Mouse (Mus musculus): Measurements from ENCODE around the gene Nhp2. TPM values are rescaled to one million over a fixed set of nuclear protein-coding genes. Genes with fewer than 3 reads are reported as not detected.
"Not testable (repeated sequence)": the region's sequence is repeated elsewhere in the genome, so short reads cannot be mapped to it uniquely, and the experiment has no call there.

Nhp2 gene
- polyA plus RNA-seq, 1 experiment from 2014 or later: 126 TPM

DNA sequence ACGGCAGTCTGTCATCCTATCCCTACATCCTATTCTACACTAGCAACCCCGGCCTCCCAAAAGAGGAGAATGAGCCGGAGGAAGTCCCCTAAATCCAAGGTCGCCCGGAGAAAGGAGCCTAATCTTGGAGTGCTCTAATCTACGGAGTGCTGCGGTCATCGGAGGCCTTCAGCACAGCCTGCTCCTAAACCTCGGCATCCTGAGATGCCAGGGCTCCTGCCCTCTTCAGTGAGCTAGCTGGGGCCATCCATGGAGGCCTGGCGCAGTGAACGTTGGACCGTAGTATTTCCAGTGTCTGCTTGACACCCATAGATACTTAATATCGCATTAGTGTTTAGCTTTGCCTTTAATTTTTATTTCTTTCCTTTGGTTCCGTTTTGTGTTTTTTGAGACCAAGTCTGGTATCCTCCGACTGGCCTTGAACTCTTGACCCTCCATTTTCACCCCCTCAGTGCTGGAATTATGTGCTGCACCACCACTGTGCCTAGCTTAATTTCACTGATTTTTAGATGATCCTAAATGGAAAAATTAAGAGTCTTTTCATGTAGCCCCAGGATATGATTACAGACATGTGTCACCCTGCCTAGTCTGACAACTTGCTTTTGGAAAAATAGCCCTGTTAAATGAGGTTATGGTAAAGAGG, 12.3 kb upstream of the Nhp2 start:
- WGBS: 7% methylated on average over 15 of the region's 15 CpGs
- ATAC-seq (ENCODE audit: borderline replicate concordance, extremely low read depth, low FRiP score, low TSS enrichment): peak; percentile 41
- no peaks in the 10 kb centered on the region for H3K9me3 ChIP-seq

GRCm38 (mm10) chr11:51609266-51609909, 10.1 kb upstream of the Nhp2 start:
- 68% methylated on average over 3 of the region's 3 CpGs for WGBS
- no peak for ATAC-seq (ENCODE audit: borderline replicate concordance, extremely low read depth, low FRiP score, low TSS enrichment)
- Histone ChIP-seq H3K4me3 (no peak overlapping the region), H3K4me1 (peaks cover 17% of the 10 kb centered on the region), H3K27me3 (no peaks in the 10 kb centered on the region), H3K9me3 (no peaks in the 10 kb centered on the region), H3K9ac (no peak overlapping the region), H3K27ac (no peak overlapping the region), H3K4me2 (no peak overlapping the region), H3K36me3 (peaks cover 12% of the 10 kb centered on the region)

More for the DNA sequence above, 12.3 kb upstream of the Nhp2 start:
- Histone ChIP-seq H3K27me3 (no peaks in the 10 kb centered on the region), H3K27ac (peak overlapping the region; percentile 94), H3K4me1 (peaks cover 29% of the 10 kb centered on the region), H3K4me2 (peak overlapping the region; percentile 80), H3K4me3 (peak overlapping the region; percentile 99), H3K36me3 (peaks cover 34% of the 10 kb centered on the region), H3K9ac (peak overlapping the region; percentile 88)

GRCm38 (mm10) chr11:51609940-51610339, 9.6 kb upstream of the Nhp2 start:
- WGBS: 78% methylated on average over 5 of the region's 5 CpGs
- not testable (repeated sequence) for ATAC-seq (ENCODE audit: borderline replicate concordance, extremely low read depth, low FRiP score, low TSS enrichment); H3K4me2 ChIP-seq; H3K36me3 ChIP-seq; H3K27ac ChIP-seq; H3K9ac ChIP-seq; H3K9me3 ChIP-seq; H3K27me3 ChIP-seq; H3K4me3 ChIP-seq
- H3K4me1 ChIP-seq: peaks cover 17% of the 10 kb centered on the region

DNA sequence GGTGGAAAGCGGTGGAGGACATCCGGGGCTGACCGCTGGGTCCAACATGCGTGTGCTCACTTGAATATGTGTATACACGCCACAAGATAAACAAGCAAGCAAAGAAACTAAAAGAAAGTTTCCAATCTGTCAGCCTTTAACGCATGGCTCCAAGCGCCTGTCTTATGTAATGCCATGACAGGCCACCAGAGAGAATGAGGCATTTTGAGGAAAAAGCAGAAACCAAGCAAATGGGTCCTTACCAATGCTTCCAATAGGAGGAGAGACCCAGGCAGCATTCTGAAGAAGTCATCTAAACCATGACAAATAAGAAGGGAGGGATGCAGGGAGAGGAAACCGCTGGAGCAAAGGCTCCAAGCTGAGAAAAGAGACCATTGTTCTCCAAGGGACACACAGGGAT, 5.3 kb upstream of the Nhp2 start:
- 67% methylated on average over 8 of the region's 8 CpGs for WGBS
- Histone ChIP-seq H3K36me3 (no peaks in the 10 kb centered on the region), H3K9me3 (no peaks in the 10 kb centered on the region), H3K4me2 (no peak overlapping the region), H3K27ac (peak overlapping the region; percentile 98), H3K4me1 (peaks cover 24% of the 10 kb centered on the region), H3K27me3 (no peaks in the 10 kb centered on the region), H3K4me3 (no peak overlapping the region), H3K9ac (no peak overlapping the region)
- no peak for ATAC-seq (ENCODE audit: borderline replicate concordance, extremely low read depth, low FRiP score, low TSS enrichment)

DNA sequence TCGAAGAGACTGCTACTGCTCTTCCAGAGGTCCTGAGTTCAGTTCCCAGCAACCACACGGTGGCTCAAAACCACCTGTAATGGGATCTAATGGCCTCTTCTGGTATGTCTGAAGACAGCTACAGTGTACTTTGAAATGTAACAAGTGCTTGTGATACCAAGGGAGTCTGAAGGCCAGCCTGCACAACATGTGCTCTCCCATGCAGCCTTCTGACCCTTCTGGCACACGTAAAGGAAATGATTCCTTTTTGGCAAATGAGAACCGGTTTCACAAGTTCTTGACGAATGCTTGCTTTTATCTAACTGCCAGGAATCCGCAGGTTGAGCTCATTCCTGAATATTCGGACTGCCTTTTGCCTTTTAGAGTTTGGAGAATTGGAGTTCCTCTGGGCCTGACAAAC, 4.4 kb upstream of the Nhp2 start:
- WGBS: 18% methylated on average over 7 of the region's 7 CpGs
- no peak for ATAC-seq (ENCODE audit: borderline replicate concordance, extremely low read depth, low FRiP score, low TSS enrichment)
- peak overlapping the region; percentile 41 for H3K4me3 ChIP-seq

GRCm38 (mm10) chr11:51615601-51616000, 3.9 kb upstream of the Nhp2 start:
- 3% methylated on average over 14 of the region's 14 CpGs for WGBS
- peaks cover 30% of the 10 kb centered on the region for H3K4me1 ChIP-seq
- peak overlapping the region; percentile 59 for H3K9ac ChIP-seq
- peak overlapping the region; percentile 41 for H3K4me3 ChIP-seq
- no peaks in the 10 kb centered on the region for H3K27me3 ChIP-seq
- no peaks in the 10 kb centered on the region for H3K36me3 ChIP-seq
- H3K9me3 ChIP-seq: no peaks in the 10 kb centered on the region
- H3K27ac ChIP-seq: peak overlapping the region; percentile 98
- ATAC-seq (ENCODE audit: borderline replicate concordance, extremely low read depth, low FRiP score, low TSS enrichment): peak; percentile 73
- H3K4me2 ChIP-seq: peak overlapping the region; percentile 81

More for the DNA sequence above, 4.4 kb upstream of the Nhp2 start:
- peak overlapping the region; percentile 59 for H3K9ac ChIP-seq
- peak overlapping the region; percentile 81 for H3K4me2 ChIP-seq
- no peaks in the 10 kb centered on the region for H3K27me3 ChIP-seq
- no peaks in the 10 kb centered on the region for H3K9me3 ChIP-seq
- H3K27ac ChIP-seq: peak overlapping the region; percentile 98
- peaks cover 25% of the 10 kb centered on the region for H3K4me1 ChIP-seq
- H3K36me3 ChIP-seq: no peaks in the 10 kb centered on the region

DNA sequence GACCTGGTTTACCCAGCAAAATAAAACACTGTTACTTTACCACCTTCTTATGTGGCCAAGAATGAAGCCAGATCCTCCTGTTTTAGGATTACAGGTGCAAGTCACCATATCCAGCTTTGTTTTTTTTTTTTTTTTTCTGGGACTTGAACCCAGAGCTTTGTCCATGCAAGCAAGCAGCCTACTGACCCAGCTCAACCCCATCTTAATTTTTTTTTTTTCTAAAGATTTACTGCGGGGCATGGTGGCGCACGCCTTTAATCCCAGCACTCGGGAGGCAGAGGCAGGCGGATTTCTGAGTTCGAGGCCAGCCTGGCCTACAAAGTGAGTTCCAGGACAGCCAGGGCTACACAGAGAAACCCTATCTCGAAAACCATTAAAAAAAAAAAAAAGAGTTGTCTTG, 3.4 kb upstream of the Nhp2 start:
- ATAC-seq (ENCODE audit: borderline replicate concordance, extremely low read depth, low FRiP score, low TSS enrichment); H3K9me3 ChIP-seq; H3K36me3 ChIP-seq; H3K27me3 ChIP-seq: not testable (repeated sequence)
- H3K4me2 ChIP-seq: peak overlapping the region; percentile 81
- H3K9ac ChIP-seq: peak overlapping the region; percentile 59; the same call in 1 of the 2 replicates
- peaks cover 35% of the 10 kb centered on the region for H3K4me1 ChIP-seq
- peak overlapping the region; percentile 98 for H3K27ac ChIP-seq
- H3K4me3 ChIP-seq: peak overlapping the region; percentile 41
- 86% methylated on average over 7 of the region's 7 CpGs for WGBS

- no peak for ATAC-seq (ENCODE audit: borderline replicate concordance, extremely low read depth, low FRiP score, low TSS enrichment)
- Histone ChIP-seq H3K4me2 (no peak overlapping the region), H3K27ac (no peak overlapping the region), H3K36me3 (peaks cover 9% of the 10 kb centered on the region), H3K9ac (no peak overlapping the region), H3K9me3 (no peaks in the 10 kb centered on the region), H3K27me3 (no peaks in the 10 kb centered on the region), H3K4me1 (peaks cover 38% of the 10 kb centered on the region), H3K4me3 (no peak overlapping the region)
- WGBS: 3% methylated on average over 4 of the region's 4 CpGs
These were observed 1.8 kb upstream of the Nhp2 start for GRCm38 (mm10) chr11:51617693-51618092.

DNA sequence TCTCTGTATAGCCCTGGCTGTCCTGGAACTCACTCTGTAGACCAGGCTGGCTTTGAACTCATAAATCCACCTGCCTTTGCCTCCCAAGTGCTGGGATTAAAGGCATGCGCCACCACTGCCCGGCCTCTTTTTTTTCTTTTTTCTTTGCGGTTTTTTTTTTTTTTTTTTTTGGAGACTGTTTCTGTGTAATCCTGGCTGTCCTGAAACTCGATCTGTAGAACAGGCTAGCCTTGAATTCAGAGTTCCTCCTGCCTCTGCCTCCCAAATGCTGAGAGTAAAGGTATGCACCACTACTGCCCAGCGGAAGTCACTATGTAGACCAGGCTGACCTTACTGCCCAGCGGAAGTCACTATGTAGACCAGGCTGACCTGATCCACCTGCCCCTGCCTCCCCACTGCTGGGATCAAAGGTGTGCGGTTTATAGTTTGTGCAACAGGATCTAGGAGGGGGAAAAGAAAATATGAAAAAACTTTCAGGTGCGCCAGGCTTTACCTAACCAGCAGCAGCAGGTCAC, 584 bp upstream of the Nhp2 start:
- Histone ChIP-seq H3K9ac (no peak overlapping the region), H3K36me3 (peaks cover 21% of the 10 kb centered on the region), H3K9me3 (no peaks in the 10 kb centered on the region), H3K27me3 (no peaks in the 10 kb centered on the region), H3K27ac (peak overlapping the region; percentile 46; the same call in 1 of the 2 replicates), H3K4me3 (peak overlapping the region; percentile 64), H3K4me2 (peak overlapping the region; percentile 70), H3K4me1 (peaks cover 38% of the 10 kb centered on the region)
- 46% methylated on average over 8 of the region's 8 CpGs for WGBS
- ATAC-seq (ENCODE audit: borderline replicate concordance, extremely low read depth, low FRiP score, low TSS enrichment): peak; percentile 23; the same call in 1 of the 2 replicates

- H3K36me3 ChIP-seq: peaks cover 33% of the 10 kb centered on the region
- H3K4me1 ChIP-seq: peaks cover 29% of the 10 kb centered on the region
- no peaks in the 10 kb centered on the region for H3K27me3 ChIP-seq
- no peaks in the 10 kb centered on the region for H3K9me3 ChIP-seq
- H3K9ac ChIP-seq: peak overlapping the region; percentile 54
- peak overlapping the region; percentile 64 for H3K4me3 ChIP-seq
- ATAC-seq (ENCODE audit: borderline replicate concordance, extremely low read depth, low FRiP score, low TSS enrichment): no peak
- H3K27ac ChIP-seq: no peak overlapping the region
- WGBS: 1% methylated on average over 11 of the region's 11 CpGs
- H3K4me2 ChIP-seq: peak overlapping the region; percentile 70
These were observed 549 bp downstream of the Nhp2 start for GRCm38 (mm10) chr11:51620084-51620483.

GRCm38 (mm10) chr11:51621776-51622175, 2.2 kb downstream of the Nhp2 start:
- 94% methylated on average over 2 of the region's 2 CpGs for WGBS
- no peak for ATAC-seq (ENCODE audit: borderline replicate concordance, extremely low read depth, low FRiP score, low TSS enrichment)
- Histone ChIP-seq H3K27ac (no peak overlapping the region), H3K4me3 (no peak overlapping the region), H3K9ac (no peak overlapping the region), H3K4me1 (peaks cover 19% of the 10 kb centered on the region), H3K36me3 (peaks cover 46% of the 10 kb centered on the region), H3K27me3 (no peaks in the 10 kb centered on the region), H3K9me3 (no peaks in the 10 kb centered on the region), H3K4me2 (no peak overlapping the region)

- Histone ChIP-seq H3K9ac (no peak overlapping the region), H3K36me3 (peaks cover 59% of the 10 kb centered on the region), H3K4me3 (no peak overlapping the region), H3K27ac (no peak overlapping the region), H3K4me1 (peaks cover 16% of the 10 kb centered on the region), H3K27me3 (no peaks in the 10 kb centered on the region), H3K9me3 (no peaks in the 10 kb centered on the region), H3K4me2 (no peak overlapping the region)
- WGBS: 80% methylated on average over 7 of the region's 7 CpGs
- no peak for ATAC-seq (ENCODE audit: borderline replicate concordance, extremely low read depth, low FRiP score, low TSS enrichment)
These were observed 3.5 kb downstream of the Nhp2 start for GRCm38 (mm10) chr11:51622971-51623491.
